Mouse (Mus musculus): Measurements from ENCODE around the gene R3hdm4. TPM values are rescaled to one million over a fixed set of nuclear protein-coding genes. Genes with fewer than 3 reads are reported as not detected.
A peak's percentile ranks its signal among the peaks of the same experiment; 100 is the strongest.

R3hdm4 gene
- polyA plus RNA-seq, 1 experiment from 2014 or later = 173 TPM

- H3K27me3 ChIP-seq = peaks cover 4% of the 10 kb centered on the region; the same call in 1 of the 2 replicates
- no peak overlapping the region for H3K9ac ChIP-seq
- peaks cover 35% of the 10 kb centered on the region for H3K36me3 ChIP-seq
- no peak overlapping the region for H3K27ac ChIP-seq
- no peak overlapping the region for H3K4me3 ChIP-seq
- peak; percentile 15; the same call in 1 of the 2 replicates for ATAC-seq (ENCODE audit: low FRiP score)
- WGBS = 74% methylated on average over 27 of the region's 27 CpGs
- H3K4me1 ChIP-seq = peaks cover 49% of the 10 kb centered on the region
- no peaks in the 10 kb centered on the region for H3K9me3 ChIP-seq (replicated peaks)
- no peak overlapping the region; the same call in 1 of the 2 replicates for H3K4me2 ChIP-seq (replicated peaks)
Measured at GRCm38 (mm10) chr10:79936911-79937441, 16.0 kb upstream of the R3hdm4 start.

GRCm38 (mm10) chr10:79936284-79936910, 15.4 kb upstream of the R3hdm4 start:
- no peak overlapping the region for H3K9ac ChIP-seq
- no peak overlapping the region for H3K4me3 ChIP-seq
- peaks cover 4% of the 10 kb centered on the region; the same call in 1 of the 2 replicates for H3K27me3 ChIP-seq
- peaks cover 36% of the 10 kb centered on the region for H3K36me3 ChIP-seq
- peaks cover 51% of the 10 kb centered on the region for H3K4me1 ChIP-seq
- H3K9me3 ChIP-seq (replicated peaks) = no peaks in the 10 kb centered on the region
- 75% methylated on average over 10 of the region's 10 CpGs for WGBS
- no peak for ATAC-seq (ENCODE audit: low FRiP score)
- no peak overlapping the region for H3K4me2 ChIP-seq (replicated peaks)
- no peak overlapping the region for H3K27ac ChIP-seq

GRCm38 (mm10) chr10:79934794-79935569, 14.0 kb upstream of the R3hdm4 start:
- H3K9ac ChIP-seq = 0 out of 2 replicates have a peak overlapping the region, but pooled peaks have one; percentile 24
- peaks cover 4% of the 10 kb centered on the region; the same call in 1 of the 2 replicates for H3K27me3 ChIP-seq
- no peak for ATAC-seq (ENCODE audit: low FRiP score)
- H3K4me3 ChIP-seq = no peak overlapping the region
- H3K4me1 ChIP-seq = peaks cover 60% of the 10 kb centered on the region
- H3K4me2 ChIP-seq (replicated peaks) = no peak overlapping the region
- H3K27ac ChIP-seq = no peak overlapping the region
- peaks cover 43% of the 10 kb centered on the region for H3K36me3 ChIP-seq
- no peaks in the 10 kb centered on the region for H3K9me3 ChIP-seq (replicated peaks)
- WGBS = 90% methylated on average over 16 of the region's 16 CpGs

GRCm38 (mm10) chr10:79934272-79934721, 13.3 kb upstream of the R3hdm4 start:
- no peak overlapping the region; the same call in 1 of the 2 replicates for H3K27ac ChIP-seq

GRCm38 (mm10) chr10:79933861-79934260, 12.9 kb upstream of the R3hdm4 start:
- peaks cover 43% of the 10 kb centered on the region for H3K36me3 ChIP-seq
- H3K9me3 ChIP-seq (replicated peaks) = no peaks in the 10 kb centered on the region
- H3K27me3 ChIP-seq = peaks cover 4% of the 10 kb centered on the region; the same call in 1 of the 2 replicates
- no peak for ATAC-seq (ENCODE audit: low FRiP score)
- no peak overlapping the region for H3K4me2 ChIP-seq (replicated peaks)
- 0 out of 2 replicates have a peak overlapping the region, but pooled peaks have one; percentile 24 for H3K9ac ChIP-seq
- H3K4me3 ChIP-seq = no peak overlapping the region
- H3K4me1 ChIP-seq = peaks cover 71% of the 10 kb centered on the region
- peak overlapping the region; percentile 40 for H3K27ac ChIP-seq
- WGBS = 24% methylated on average over 6 of the region's 6 CpGs

More at GRCm38 (mm10) chr10:79934272-79934721, 13.3 kb upstream of the R3hdm4 start:
- 0 out of 2 replicates have a peak overlapping the region, but pooled peaks have one; percentile 24 for H3K9ac ChIP-seq
- peaks cover 43% of the 10 kb centered on the region for H3K36me3 ChIP-seq
- no peak overlapping the region for H3K4me2 ChIP-seq (replicated peaks)
- no peaks in the 10 kb centered on the region for H3K9me3 ChIP-seq (replicated peaks)
- H3K27me3 ChIP-seq = peaks cover 4% of the 10 kb centered on the region; the same call in 1 of the 2 replicates
- ATAC-seq (ENCODE audit: low FRiP score) = no peak
- H3K4me1 ChIP-seq = peaks cover 67% of the 10 kb centered on the region
- WGBS = 51% methylated on average over 13 of the region's 13 CpGs
- H3K4me3 ChIP-seq = no peak overlapping the region

- peaks cover 77% of the 10 kb centered on the region for H3K4me1 ChIP-seq
- no peak overlapping the region for H3K4me2 ChIP-seq (replicated peaks)
Measured at GRCm38 (mm10) chr10:79933145-79933679, 12.2 kb upstream of the R3hdm4 start.

GRCm38 (mm10) chr10:79932736-79933135, 11.7 kb upstream of the R3hdm4 start:
- Histone ChIP-seq H3K4me1 (peaks cover 73% of the 10 kb centered on the region), H3K27me3 (no peaks in the 10 kb centered on the region), H3K4me2 (replicated peaks) (no peak overlapping the region), H3K4me3 (no peak overlapping the region), H3K27ac (peak overlapping the region; percentile 45; the same call in 1 of the 2 replicates), H3K9ac (0 out of 2 replicates have a peak overlapping the region, but pooled peaks have one; percentile 3), H3K9me3 (replicated peaks) (no peaks in the 10 kb centered on the region), H3K36me3 (peaks cover 43% of the 10 kb centered on the region)
- no peak for ATAC-seq (ENCODE audit: low FRiP score)
- WGBS = 19% methylated on average over 8 of the region's 8 CpGs

More at GRCm38 (mm10) chr10:79933145-79933679, 12.2 kb upstream of the R3hdm4 start:
- 58% methylated on average over 9 of the region's 9 CpGs for WGBS
- Histone ChIP-seq H3K27me3 (peaks cover 4% of the 10 kb centered on the region; the same call in 1 of the 2 replicates), H3K4me3 (no peak overlapping the region), H3K36me3 (peaks cover 43% of the 10 kb centered on the region), H3K9me3 (replicated peaks) (no peaks in the 10 kb centered on the region), H3K9ac (0 out of 2 replicates have a peak overlapping the region, but pooled peaks have one; percentile 24), H3K27ac (peak overlapping the region; percentile 45; the same call in 1 of the 2 replicates)
- no peak for ATAC-seq (ENCODE audit: low FRiP score)

- no peak overlapping the region for H3K9ac ChIP-seq
- no peak overlapping the region for H3K27ac ChIP-seq
- H3K4me3 ChIP-seq = no peak overlapping the region
- WGBS = 79% methylated on average over 9 of the region's 9 CpGs
- H3K27me3 ChIP-seq = no peaks in the 10 kb centered on the region
- no peak overlapping the region for H3K4me2 ChIP-seq (replicated peaks)
- ATAC-seq (ENCODE audit: low FRiP score) = no peak
- no peaks in the 10 kb centered on the region for H3K9me3 ChIP-seq (replicated peaks)
- peaks cover 64% of the 10 kb centered on the region for H3K4me1 ChIP-seq
- peaks cover 37% of the 10 kb centered on the region for H3K36me3 ChIP-seq
Measured at GRCm38 (mm10) chr10:79931797-79932196, 10.8 kb upstream of the R3hdm4 start.

- Histone ChIP-seq H3K4me2 (replicated peaks) (peak overlapping the region; percentile 84; the same call in 1 of the 2 replicates), H3K4me3 (no peak overlapping the region), H3K27ac (peak overlapping the region; percentile 18), H3K27me3 (no peaks in the 10 kb centered on the region), H3K36me3 (peaks cover 32% of the 10 kb centered on the region), H3K9me3 (replicated peaks) (no peaks in the 10 kb centered on the region), H3K9ac (peak overlapping the region; percentile 28; the same call in 1 of the 2 replicates), H3K4me1 (peaks cover 64% of the 10 kb centered on the region)
- 66% methylated on average over 16 of the region's 16 CpGs for whole genome bisulfite sequencing
- ATAC-seq (ENCODE audit: low FRiP score) = no peak
Measured at GRCm38 (mm10) chr10:79930826-79931186, 9.8 kb upstream of the R3hdm4 start.

GRCm38 (mm10) chr10:79929967-79930825, 9.2 kb upstream of the R3hdm4 start:
- no peaks in the 10 kb centered on the region for H3K9me3 ChIP-seq (replicated peaks)
- peaks cover 67% of the 10 kb centered on the region for H3K4me1 ChIP-seq
- H3K36me3 ChIP-seq = peaks cover 26% of the 10 kb centered on the region
- WGBS = 84% methylated on average over 18 of the region's 18 CpGs
- H3K4me3 ChIP-seq = no peak overlapping the region
- no peaks in the 10 kb centered on the region for H3K27me3 ChIP-seq
- H3K27ac ChIP-seq = peak overlapping the region; percentile 96; the same call in 1 of the 2 replicates
- H3K9ac ChIP-seq = peak overlapping the region; percentile 28; the same call in 1 of the 2 replicates
- H3K4me2 ChIP-seq (replicated peaks) = peak overlapping the region; percentile 84
- no peak for ATAC-seq (ENCODE audit: low FRiP score)
